Mouse (Mus musculus): ENCODE results near the gene Zyg11b.

DNA sequence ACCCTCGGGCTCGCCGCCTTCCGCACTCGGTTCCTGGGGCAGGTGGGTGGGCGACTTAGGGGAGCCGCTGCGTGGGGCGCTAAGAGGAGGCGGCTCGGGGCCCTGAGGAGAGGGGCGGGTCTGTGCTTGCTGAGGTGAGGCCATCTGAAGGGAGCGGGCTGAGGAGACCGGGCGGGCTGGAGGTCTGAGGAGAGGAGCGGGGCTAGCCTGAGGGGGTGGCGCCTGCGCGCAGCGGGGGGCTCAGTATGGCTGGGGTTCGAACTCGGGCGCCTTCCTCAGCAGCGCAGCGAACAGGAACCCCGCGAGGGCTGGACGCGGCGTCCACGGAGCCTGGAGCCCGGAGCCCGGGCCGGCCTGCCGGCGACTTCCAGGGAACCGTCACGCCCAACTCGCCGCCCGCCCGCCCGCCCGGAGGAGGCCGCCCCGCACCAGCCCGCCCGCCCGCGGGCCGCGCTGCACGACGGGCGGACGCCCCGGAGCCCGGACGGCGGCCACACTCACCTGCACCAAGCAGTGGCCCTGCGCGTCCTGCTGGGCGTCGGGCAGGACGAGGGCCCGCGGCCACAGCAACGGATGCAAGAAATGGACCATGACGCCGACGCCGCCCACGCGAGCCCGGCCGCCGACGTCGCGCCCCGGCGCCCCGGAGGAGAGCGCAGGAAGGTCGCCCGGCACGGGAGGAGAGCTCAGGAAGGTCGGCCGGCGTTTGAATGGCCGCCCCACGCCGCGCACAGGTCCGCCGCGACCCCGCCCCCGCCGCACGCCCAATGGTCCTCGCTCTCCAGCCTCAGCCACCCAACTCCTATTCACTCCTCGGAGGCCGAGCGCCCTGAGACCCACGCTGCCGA lies 83.3 kb downstream of the Zyg11b start, which contains the start of gene Zyg11a:
- TF ChIP-seq CTCF (IDR thresholded peaks at IDR 0.05; ENCODE audit: borderline replicate concordance, extremely low read depth, insufficient read depth, insufficient read length) = no peak
- TF ChIP-seq POLR2A (IDR thresholded peaks at IDR 0.05; ENCODE audit: borderline replicate concordance, extremely low read depth, insufficient read depth, insufficient read length, poor library complexity, severe bottlenecking) = no peak

Data from brain, embryonic 14.5 days (tissue).